Mouse (Mus musculus): ENCODE measurements around the gene Il13ra1. TPM values are rescaled to one million over a fixed set of nuclear protein-coding genes. Genes with fewer than 3 reads are reported as not detected.

Gene Il13ra1
- total and polyA plus RNA-seq, 2 experiments from 2014 or later: 7.6 to 8.7 TPM

- H3K9ac ChIP-seq (replicated peaks; ENCODE audit: low read length): no peak overlapping the region
- WGBS: 74% methylated on average over 3 of the region's 3 CpGs
- H3K27me3 ChIP-seq (ENCODE audit: insufficient read depth, low read length): no peaks in the 10 kb centered on the region
- ATAC-seq (no peak), DNase-seq (ENCODE audit: low spot score) (no peak)
- no peaks in the 10 kb centered on the region for H3K4me1 ChIP-seq (ENCODE audit: insufficient read depth, low read length)
- no peaks in the 10 kb centered on the region for H3K36me3 ChIP-seq (ENCODE audit: insufficient read depth, low read length)
- TF ChIP-seq CTCF (IDR thresholded peaks at IDR 0.05; ENCODE audit: low read depth): no peak
- H3K4me2 ChIP-seq (ENCODE audit: low read depth, low read length): no peak overlapping the region
- H3K27ac ChIP-seq: no peak overlapping the region
- no peaks in the 10 kb centered on the region for H3K9me3 ChIP-seq (ENCODE audit: low read length)
- H3K4me3 ChIP-seq (ENCODE audit: low read length): no peak overlapping the region
Measured at GRCm38 (mm10) chrX:36101318-36101717, 10.6 kb upstream of the Il13ra1 start.

GRCm38 (mm10) chrX:36108601-36109000 is 3.3 kb upstream of the Il13ra1 start:
- Histone ChIP-seq H3K27me3 (ENCODE audit: insufficient read depth, low read length) (no peaks in the 10 kb centered on the region), H3K9ac (replicated peaks; ENCODE audit: low read length) (no peak overlapping the region), H3K9me3 (ENCODE audit: low read length) (no peaks in the 10 kb centered on the region), H3K36me3 (ENCODE audit: insufficient read depth, low read length) (no peaks in the 10 kb centered on the region), H3K4me1 (ENCODE audit: insufficient read depth, low read length) (no peaks in the 10 kb centered on the region), H3K4me2 (ENCODE audit: low read depth, low read length) (no peak overlapping the region), H3K4me3 (ENCODE audit: low read length) (no peak overlapping the region), H3K27ac (no peak overlapping the region)
- no peak for TF ChIP-seq CTCF (IDR thresholded peaks at IDR 0.05; ENCODE audit: low read depth)
- 43% methylated on average over 3 of the region's 3 CpGs for WGBS
- DNase-seq (ENCODE audit: low spot score): no peak
- ATAC-seq: no peak

- ATAC-seq: no peak
- 30% methylated on average over 9 of the region's 9 CpGs for WGBS
- H3K36me3 ChIP-seq (ENCODE audit: insufficient read depth, low read length): no peaks in the 10 kb centered on the region
Measured at GRCm38 (mm10) chrX:36112422-36112750, 476 bp downstream of the Il13ra1 start.

GRCm38 (mm10) chrX:36115171-36115570 is 3.3 kb downstream of the Il13ra1 start:
- no peak for ATAC-seq
- H3K9me3 ChIP-seq (ENCODE audit: low read length): no peaks in the 10 kb centered on the region
- WGBS: 83% methylated on average over 4 of the region's 4 CpGs
- no peak for TF ChIP-seq CTCF (IDR thresholded peaks at IDR 0.05; ENCODE audit: low read depth)
- H3K9ac ChIP-seq (replicated peaks; ENCODE audit: low read length): no peak overlapping the region
- no peaks in the 10 kb centered on the region for H3K4me1 ChIP-seq (ENCODE audit: insufficient read depth, low read length)
- no peaks in the 10 kb centered on the region for H3K36me3 ChIP-seq (ENCODE audit: insufficient read depth, low read length)
- H3K27me3 ChIP-seq (ENCODE audit: insufficient read depth, low read length): no peaks in the 10 kb centered on the region
- no peak for DNase-seq (ENCODE audit: low spot score)
- no peak overlapping the region for H3K4me2 ChIP-seq (ENCODE audit: low read depth, low read length)
- no peak overlapping the region for H3K27ac ChIP-seq
- no peak overlapping the region for H3K4me3 ChIP-seq (ENCODE audit: low read length)

More at GRCm38 (mm10) chrX:36112422-36112750, 476 bp downstream of the Il13ra1 start:
- no peak for DNase-seq (ENCODE audit: low spot score)
- Histone ChIP-seq H3K4me2 (ENCODE audit: low read depth, low read length) (peak overlapping the region; percentile 69), H3K27ac (no peak overlapping the region), H3K9ac (replicated peaks; ENCODE audit: low read length) (peak overlapping the region; percentile 37; the same call in 1 of the 2 replicates), H3K27me3 (ENCODE audit: insufficient read depth, low read length) (no peaks in the 10 kb centered on the region), H3K4me1 (ENCODE audit: insufficient read depth, low read length) (no peaks in the 10 kb centered on the region), H3K4me3 (ENCODE audit: low read length) (peak overlapping the region; percentile 49), H3K9me3 (ENCODE audit: low read length) (no peaks in the 10 kb centered on the region)
- TF ChIP-seq CTCF (IDR thresholded peaks at IDR 0.05; ENCODE audit: low read depth): no peak

GRCm38 (mm10) chrX:36129037-36129770 is 17.3 kb downstream of the Il13ra1 start:
- H3K4me1 ChIP-seq (ENCODE audit: insufficient read depth, low read length): no peaks in the 10 kb centered on the region
- H3K4me3 ChIP-seq (ENCODE audit: low read length): no peak overlapping the region
- DNase-seq (ENCODE audit: low spot score) (no peak), ATAC-seq (no peak)
- no peak overlapping the region for H3K9ac ChIP-seq (replicated peaks; ENCODE audit: low read length)
- 75% methylated on average over 11 of the region's 11 CpGs for WGBS
- no peaks in the 10 kb centered on the region for H3K36me3 ChIP-seq (ENCODE audit: insufficient read depth, low read length)
- H3K4me2 ChIP-seq (ENCODE audit: low read depth, low read length): no peak overlapping the region
- H3K27me3 ChIP-seq (ENCODE audit: insufficient read depth, low read length): no peaks in the 10 kb centered on the region
- no peaks in the 10 kb centered on the region for H3K9me3 ChIP-seq (ENCODE audit: low read length)
- no peak for TF ChIP-seq CTCF (IDR thresholded peaks at IDR 0.05; ENCODE audit: low read depth)
- H3K27ac ChIP-seq: no peak overlapping the region

GRCm38 (mm10) chrX:36129771-36130108 is 17.8 kb downstream of the Il13ra1 start:
- no peak overlapping the region for H3K9ac ChIP-seq (replicated peaks; ENCODE audit: low read length)
- H3K4me2 ChIP-seq (ENCODE audit: low read depth, low read length): no peak overlapping the region
- H3K36me3 ChIP-seq (ENCODE audit: insufficient read depth, low read length): no peaks in the 10 kb centered on the region
- DNase-seq (ENCODE audit: low spot score) (no peak), ATAC-seq (no peak)
- WGBS: 69% methylated on average over 1 of the region's 1 CpGs
- H3K9me3 ChIP-seq (ENCODE audit: low read length): no peaks in the 10 kb centered on the region
- no peak for TF ChIP-seq CTCF (IDR thresholded peaks at IDR 0.05; ENCODE audit: low read depth)
- H3K4me3 ChIP-seq (ENCODE audit: low read length): no peak overlapping the region
- no peaks in the 10 kb centered on the region for H3K4me1 ChIP-seq (ENCODE audit: insufficient read depth, low read length)
- H3K27ac ChIP-seq: no peak overlapping the region
- H3K27me3 ChIP-seq (ENCODE audit: insufficient read depth, low read length): no peaks in the 10 kb centered on the region

GRCm38 (mm10) chrX:36136346-36136745 is 24.4 kb downstream of the Il13ra1 start:
- Histone ChIP-seq H3K4me2 (ENCODE audit: low read depth, low read length) (no peak overlapping the region), H3K9ac (replicated peaks; ENCODE audit: low read length) (no peak overlapping the region), H3K9me3 (ENCODE audit: low read length) (no peaks in the 10 kb centered on the region), H3K27me3 (ENCODE audit: insufficient read depth, low read length) (no peaks in the 10 kb centered on the region), H3K4me1 (ENCODE audit: insufficient read depth, low read length) (no peaks in the 10 kb centered on the region), H3K27ac (no peak overlapping the region), H3K4me3 (ENCODE audit: low read length) (no peak overlapping the region), H3K36me3 (ENCODE audit: insufficient read depth, low read length) (no peaks in the 10 kb centered on the region)
- WGBS: 73% methylated on average over 1 of the region's 1 CpGs
- ATAC-seq (no peak), DNase-seq (ENCODE audit: low spot score) (no peak)
- TF ChIP-seq CTCF (IDR thresholded peaks at IDR 0.05; ENCODE audit: low read depth): no peak
